In genomic region chr13:113293707-113294432, GRCm38 (mm10) we compare ENCODE assay signal across 9 mouse cellular contexts. TPM values are rescaled to one million over a fixed set of nuclear protein-coding genes. Genes with fewer than 3 reads are reported as not detected.
DNase-seq lines count a peak whose midpoint lies in the region; ATAC-seq and TF ChIP-seq lines count a peak whose summit lies in the region.
"Had no signal": no experiment of that assay in that cellular context is flagged by ENCODE, and none has a peak within 500 bp of the region (broad histone marks: within the 10 kb centered on the region; RNA-seq: fewer than 3 reads in every experiment).

No protein-coding gene starts in this region.

- peak overlapping the region; percentile 71 for H3K9ac ChIP-seq in heart, postnatal 0 days (replicated peaks; ENCODE audit: low read depth, low read length)
- H3K9ac ChIP-seq in embryonic facial prominence, embryonic 14.5 days (ENCODE audit: low read depth, low read length): peak overlapping the region; percentile 84
- peak overlapping the region; percentile 58; the same call in 1 of the 2 replicates for H3K9ac ChIP-seq in intestine, postnatal 0 days (ENCODE audit: low read depth, low read length)

- no peak for TF ChIP-seq EP300 in heart, postnatal 0 days (IDR thresholded peaks at IDR 0.05; ENCODE audit: low read depth)

- no peaks in the 10 kb centered on the region for H3K79me2 ChIP-seq in myocyte (ENCODE audit: control insufficient read depth, insufficient read depth)

- H3K9me3 ChIP-seq in heart, postnatal 0 days (replicated peaks; ENCODE audit: control insufficient read depth, low read length): no peaks in the 10 kb centered on the region
- no peaks in the 10 kb centered on the region for H3K9me3 ChIP-seq in embryonic facial prominence, embryonic 14.5 days (ENCODE audit: control insufficient read depth, low read length)
- no peaks in the 10 kb centered on the region for H3K9me3 ChIP-seq in intestine, postnatal 0 days (ENCODE audit: control insufficient read depth)

- WGBS in heart, postnatal 0 days: 68% methylated on average over 11 of the region's 11 CpGs
- WGBS in embryonic facial prominence, embryonic 14.5 days: 40% methylated on average over 11 of the region's 11 CpGs
- WGBS in intestine, postnatal 0 days: 46% methylated on average over 11 of the region's 11 CpGs

- no peaks in the 10 kb centered on the region for H3K4me1 ChIP-seq in heart, postnatal 0 days (ENCODE audit: control insufficient read depth, insufficient read depth)
- peaks cover 20% of the 10 kb centered on the region; the same call in 1 of the 2 replicates for H3K4me1 ChIP-seq in embryonic facial prominence, embryonic 14.5 days (ENCODE audit: control insufficient read depth, insufficient read depth, low read length)
- H3K4me1 ChIP-seq in intestine, postnatal 0 days (replicated peaks; ENCODE audit: control insufficient read depth, insufficient read depth, low read length): 0 out of 2 replicates have a peak, but pooled peaks cover 4% of the 10 kb centered on the region

- H3K36me3 ChIP-seq in heart, postnatal 0 days (replicated peaks; ENCODE audit: control insufficient read depth, insufficient read depth, low read length): no peaks in the 10 kb centered on the region
- no peaks in the 10 kb centered on the region for H3K36me3 ChIP-seq in embryonic facial prominence, embryonic 14.5 days (ENCODE audit: control insufficient read depth, insufficient read depth, low read length)
- H3K36me3 ChIP-seq in intestine, postnatal 0 days (ENCODE audit: control insufficient read depth, insufficient read depth): no peaks in the 10 kb centered on the region
- H3K36me3 ChIP-seq in myocyte (ENCODE audit: control insufficient read depth, insufficient read depth): no peaks in the 10 kb centered on the region

- peaks cover 4% of the 10 kb centered on the region; the same call in 1 of the 2 replicates for H3K27me3 ChIP-seq in heart, postnatal 0 days (ENCODE audit: control insufficient read depth, insufficient read depth, low read length)
- no peaks in the 10 kb centered on the region for H3K27me3 ChIP-seq in embryonic facial prominence, embryonic 14.5 days (replicated peaks; ENCODE audit: control insufficient read depth, insufficient read depth, low read length)
- H3K27me3 ChIP-seq in intestine, postnatal 0 days (replicated peaks; ENCODE audit: control insufficient read depth, insufficient read depth, low read length): no peaks in the 10 kb centered on the region; the same call in 1 of the 2 replicates
- H3K27me3 ChIP-seq in myocyte (ENCODE audit: control insufficient read depth, insufficient read depth, insufficient read length): no peaks in the 10 kb centered on the region

- peak overlapping the region; percentile 68 for H3K4me3 ChIP-seq in heart, postnatal 0 days (ENCODE audit: low read depth, low read length)
- peak overlapping the region; percentile 73 for H3K4me3 ChIP-seq in embryonic facial prominence, embryonic 14.5 days (ENCODE audit: low read depth, low read length)
- H3K4me3 ChIP-seq in intestine, postnatal 0 days (ENCODE audit: low read depth, low read length): peak overlapping the region; percentile 57
- H3K4me3 ChIP-seq in myocyte: no peak overlapping the region

- ATAC-seq in heart, postnatal 0 days (ENCODE audit: insufficient read depth, low read depth): no peak
- ATAC-seq in embryonic facial prominence, embryonic 14.5 days (ENCODE audit: low read depth): no peak
- ATAC-seq in intestine, postnatal 0 days: peak; percentile 63; the same call in 1 of the 2 replicates

- H3K27ac ChIP-seq in heart, postnatal 0 days (ENCODE audit: low read depth): no peak overlapping the region
- H3K27ac ChIP-seq in embryonic facial prominence, embryonic 14.5 days (replicated peaks; ENCODE audit: low read depth, low read length): peak overlapping the region; percentile 82
- no peak overlapping the region for H3K27ac ChIP-seq in intestine, postnatal 0 days (ENCODE audit: low read depth, low read length)

- H3ac ChIP-seq in myocyte (ENCODE audit: control insufficient read depth, insufficient read length): no peak overlapping the region

- no peak for TF ChIP-seq POLR2A in myocyte (IDR thresholded peaks at IDR 0.05; ENCODE audit: insufficient read length, low read depth)

- no peak for DNase-seq in heart, postnatal 0 days (ENCODE audit: low spot score)
- no peak for DNase-seq in heart, adult 8-10 months (ENCODE audit: low spot score)
- peak; percentile 22 for DNase-seq in embryonic facial prominence, embryonic 14.5 days (ENCODE audit: low spot score)
- DNase-seq in frontal cortex, postnatal 25 days (ENCODE audit: low spot score in 2 of 2): no peak
- DNase-seq in frontal cortex, postnatal 10 days (ENCODE audit: low spot score in 2 of 2): no peak
- no peak for DNase-seq in frontal cortex, postnatal 14 days (ENCODE audit: low spot score in 2 of 2)

- peak overlapping the region; percentile 96 for H3K4me2 ChIP-seq in heart, postnatal 0 days (ENCODE audit: low read depth, low read length)
- H3K4me2 ChIP-seq in embryonic facial prominence, embryonic 14.5 days (ENCODE audit: low read depth, low read length): peak overlapping the region; percentile 78
- peak overlapping the region; percentile 97 for H3K4me2 ChIP-seq in intestine, postnatal 0 days (replicated peaks; ENCODE audit: low read depth)
- peak overlapping the region; percentile 60 for H3K4me2 ChIP-seq in myocyte (ENCODE audit: low read depth)

- TF ChIP-seq CTCF in heart, postnatal 0 days (IDR thresholded peaks at IDR 0.05; ENCODE audit: low read depth): no peak
- no peak for TF ChIP-seq CTCF in intestine, postnatal 0 days (IDR thresholded peaks at IDR 0.05; ENCODE audit: low read depth)

TF ChIP-seq in myocyte, 11 proteins besides CTCF, POLR2A, EP300 and RAD21:
- peak in 2 of 3 experiments; percentile 70 to 83 for TF ChIP-seq MYOD1 (IDR thresholded peaks at IDR 0.05; ENCODE audit: control insufficient read depth in 1 of 3, insufficient read length in 2 of 3, low read depth in 2 of 3)
- no peak for TF ChIP-seq USF1 (IDR thresholded peaks at IDR 0.05; ENCODE audit: low read depth)
- peak in 1 of 3 experiments; percentile 41 for TF ChIP-seq MYOG (IDR thresholded peaks at IDR 0.05; ENCODE audit: control insufficient read depth in 1 of 3, insufficient read depth in 1 of 3, insufficient read length in 2 of 3, low read depth in 2 of 3)

RNA-seq across cellular contexts. Expression of gene BC067074, which starts 0.9 kb away (rescaled TPM):
- total RNA-seq in heart, postnatal 0 days (2014; rRNA removed; ENCODE audit: low replicate concordance): 1.8 and 4.7 TPM in 2 replicates
- polyA plus RNA-seq in heart, postnatal 0 days (2015; fragmentation: Nextera tagmentation; extraction: Ambion mirVana): 1.1 and 1.3 TPM in 2 replicates
- 1 to 10 TPM; 2.8 to 4.1 (median 3.2) TPM for total RNA-seq in heart, adult 8-10 months (2022)
- 6.9 and 7.4 TPM in 2 replicates for polyA plus RNA-seq in embryonic facial prominence, embryonic 14.5 days (2014; fragmentation: Nextera tagmentation; extraction: Ambion mirVana)
- 0.65 and 0.68 TPM in 2 replicates for polyA plus RNA-seq in intestine, postnatal 0 days (2015; fragmentation: Nextera tagmentation; extraction: Ambion mirVana)
- 1.7 TPM for polyA plus RNA-seq in myocyte (2012; fragmentation: generic; extraction: Trizol)
- total RNA-seq: neutrophil, adult 5-6 weeks had no signal
